Mouse (Mus musculus): ENCODE results near the gene Pprc1. TPM values are rescaled to one million over a fixed set of nuclear protein-coding genes. Genes with fewer than 3 reads are reported as not detected.

Pprc1 gene
- 38.9 and 50.2 TPM in 2 replicates for polyA plus RNA-seq (2016; fragmentation: Nextera tagmentation; extraction: Ambion mirVana)

- Histone ChIP-seq H3K9me3 (no peaks in the 10 kb centered on the region), H3K36me3 (no peaks in the 10 kb centered on the region), H3K27ac (peak within 1 kb of the TSS; percentile 98), H3K4me3 (peak within 1 kb of the TSS; percentile 93), H3K4me1 (peaks cover 67% of the 10 kb centered on the region), H3K27me3 (ENCODE audit: insufficient read depth, poor library complexity, severe bottlenecking) (no peaks in the 10 kb centered on the region)
- no peak for DNase-seq (ENCODE audit: low spot score)
- 1% methylated on average over 33 of the region's 34 CpGs for WGBS
These were observed at the start of gene Pprc1 for GRCm38 (mm10) chr19:46044271-46044992. Pprc1 (plus strand) TSS chr19:46044886.

GRCm38 (mm10) chr19:45997365-45997764 lies 47.3 kb upstream of the Pprc1 start:
- no peak for DNase-seq (ENCODE audit: low spot score)
- H3K4me3 ChIP-seq, result peak overlapping the region; percentile 79
- peaks cover 17% of the 10 kb centered on the region for H3K36me3 ChIP-seq
- peaks cover 8% of the 10 kb centered on the region; the same call in 1 of the 2 replicates for H3K4me1 ChIP-seq
- no peaks in the 10 kb centered on the region for H3K9me3 ChIP-seq
- WGBS, result 64% methylated on average over 5 of the region's 5 CpGs
- H3K27ac ChIP-seq, result peak overlapping the region; percentile 99
- H3K27me3 ChIP-seq (ENCODE audit: insufficient read depth, poor library complexity, severe bottlenecking), result no peaks in the 10 kb centered on the region

- DNase-seq (ENCODE audit: low spot score), result peak; percentile 97
- H3K27me3 ChIP-seq (ENCODE audit: insufficient read depth, poor library complexity, severe bottlenecking), result no peaks in the 10 kb centered on the region
- no peaks in the 10 kb centered on the region for H3K9me3 ChIP-seq
- peaks cover 8% of the 10 kb centered on the region; the same call in 1 of the 2 replicates for H3K4me1 ChIP-seq
- WGBS, result 1% methylated on average over 76 of the region's 76 CpGs
- H3K36me3 ChIP-seq, result peaks cover 17% of the 10 kb centered on the region
- peak within 1 kb of the TSS; percentile 79 for H3K4me3 ChIP-seq
- peak within 1 kb of the TSS; percentile 99 for H3K27ac ChIP-seq
These were observed 46.6 kb upstream of the Pprc1 start, which contains the start of gene Armh3 for GRCm38 (mm10) chr19:45997785-45998693. Armh3 (minus strand) TSS chr19:45998488.

- H3K27ac ChIP-seq, result peak overlapping the region; percentile 99
- no peak for DNase-seq (ENCODE audit: low spot score)
- WGBS, result 13% methylated on average over 8 of the region's 8 CpGs
These were observed 45.9 kb upstream of the Pprc1 start for GRCm38 (mm10) chr19:45998694-45999217.

GRCm38 (mm10) chr19:45999378-45999777 lies 45.3 kb upstream of the Pprc1 start:
- Histone ChIP-seq H3K27ac (no peak overlapping the region), H3K9me3 (no peaks in the 10 kb centered on the region), H3K4me3 (no peak overlapping the region), H3K4me1 (peaks cover 22% of the 10 kb centered on the region), H3K36me3 (peaks cover 12% of the 10 kb centered on the region), H3K27me3 (ENCODE audit: insufficient read depth, poor library complexity, severe bottlenecking) (no peaks in the 10 kb centered on the region)
- WGBS, result 70% methylated on average over 1 of the region's 1 CpGs
- DNase-seq (ENCODE audit: low spot score), result no peak

More at GRCm38 (mm10) chr19:45998694-45999217, 45.9 kb upstream of the Pprc1 start:
- peaks cover 17% of the 10 kb centered on the region for H3K36me3 ChIP-seq
- H3K27me3 ChIP-seq (ENCODE audit: insufficient read depth, poor library complexity, severe bottlenecking), result no peaks in the 10 kb centered on the region
- H3K4me1 ChIP-seq, result peaks cover 16% of the 10 kb centered on the region
- peak overlapping the region; percentile 79 for H3K4me3 ChIP-seq
- no peaks in the 10 kb centered on the region for H3K9me3 ChIP-seq

GRCm38 (mm10) chr19:46002279-46002678 lies 42.4 kb upstream of the Pprc1 start:
- no peak for DNase-seq (ENCODE audit: low spot score)
- H3K9me3 ChIP-seq, result no peaks in the 10 kb centered on the region
- H3K27me3 ChIP-seq (ENCODE audit: insufficient read depth, poor library complexity, severe bottlenecking), result peaks cover 6% of the 10 kb centered on the region
- WGBS, result 73% methylated on average over 9 of the region's 9 CpGs
- peaks cover 15% of the 10 kb centered on the region for H3K36me3 ChIP-seq
- peaks cover 31% of the 10 kb centered on the region for H3K4me1 ChIP-seq
- no peak overlapping the region for H3K4me3 ChIP-seq
- H3K27ac ChIP-seq, result no peak overlapping the region

- Histone ChIP-seq H3K27ac (peak within 1 kb of the TSS; percentile 89), H3K9me3 (no peaks in the 10 kb centered on the region), H3K27me3 (ENCODE audit: insufficient read depth, poor library complexity, severe bottlenecking) (peaks cover 6% of the 10 kb centered on the region), H3K36me3 (peaks cover 19% of the 10 kb centered on the region), H3K4me1 (peaks cover 28% of the 10 kb centered on the region), H3K4me3 (peak within 1 kb of the TSS; percentile 89)
- peak; percentile 94 for DNase-seq (ENCODE audit: low spot score)
- WGBS, result under 1% methylated on average over 70 of the region's 70 CpGs
These were observed 41.1 kb upstream of the Pprc1 start, which contains the start of gene Hps6 for GRCm38 (mm10) chr19:46003371-46004226. Hps6 (plus strand) TSS chr19:46003508.

- Histone ChIP-seq H3K4me3 (0 out of 2 replicates have a peak overlapping the region, but pooled peaks have one; percentile 89), H3K27ac (no peak overlapping the region), H3K4me1 (peaks cover 28% of the 10 kb centered on the region), H3K9me3 (no peaks in the 10 kb centered on the region), H3K36me3 (peaks cover 19% of the 10 kb centered on the region), H3K27me3 (ENCODE audit: insufficient read depth, poor library complexity, severe bottlenecking) (peaks cover 6% of the 10 kb centered on the region)
- 75% methylated on average over 17 of the region's 17 CpGs for WGBS
- no peak for DNase-seq (ENCODE audit: low spot score)
These were observed 39.7 kb upstream of the Pprc1 start for GRCm38 (mm10) chr19:46004814-46005466.

- peaks cover 19% of the 10 kb centered on the region for H3K36me3 ChIP-seq
- H3K27ac ChIP-seq, result no peak overlapping the region
- DNase-seq (ENCODE audit: low spot score), result no peak
- no peaks in the 10 kb centered on the region for H3K9me3 ChIP-seq
- H3K4me3 ChIP-seq, result no peak overlapping the region
- 80% methylated on average over 7 of the region's 7 CpGs for WGBS
- H3K4me1 ChIP-seq, result peaks cover 28% of the 10 kb centered on the region
- peaks cover 6% of the 10 kb centered on the region for H3K27me3 ChIP-seq (ENCODE audit: insufficient read depth, poor library complexity, severe bottlenecking)
These were observed 39.0 kb upstream of the Pprc1 start for GRCm38 (mm10) chr19:46005680-46006079.

- no peaks in the 10 kb centered on the region for H3K36me3 ChIP-seq
- H3K27ac ChIP-seq, result no peak overlapping the region
- WGBS, result 36% methylated on average over 12 of the region's 12 CpGs
- DNase-seq (ENCODE audit: low spot score), result peak; percentile 94
- H3K4me3 ChIP-seq, result no peak overlapping the region
- no peaks in the 10 kb centered on the region; the same call in 1 of the 2 replicates for H3K9me3 ChIP-seq
- no peaks in the 10 kb centered on the region for H3K27me3 ChIP-seq (ENCODE audit: insufficient read depth, poor library complexity, severe bottlenecking)
- no peaks in the 10 kb centered on the region for H3K4me1 ChIP-seq
These were observed 30.0 kb upstream of the Pprc1 start for GRCm38 (mm10) chr19:46014572-46015178.

GRCm38 (mm10) chr19:46016023-46016422 lies 28.7 kb upstream of the Pprc1 start:
- Histone ChIP-seq H3K27me3 (ENCODE audit: insufficient read depth, poor library complexity, severe bottlenecking) (no peaks in the 10 kb centered on the region), H3K9me3 (no peaks in the 10 kb centered on the region; the same call in 1 of the 2 replicates), H3K27ac (no peak overlapping the region), H3K4me3 (no peak overlapping the region), H3K36me3 (no peaks in the 10 kb centered on the region), H3K4me1 (no peaks in the 10 kb centered on the region)
- no peak for DNase-seq (ENCODE audit: low spot score)
- WGBS, result 73% methylated on average over 2 of the region's 2 CpGs
